17 mouse cellular contexts compared by ENCODE assay signal in the genomic region with DNA sequence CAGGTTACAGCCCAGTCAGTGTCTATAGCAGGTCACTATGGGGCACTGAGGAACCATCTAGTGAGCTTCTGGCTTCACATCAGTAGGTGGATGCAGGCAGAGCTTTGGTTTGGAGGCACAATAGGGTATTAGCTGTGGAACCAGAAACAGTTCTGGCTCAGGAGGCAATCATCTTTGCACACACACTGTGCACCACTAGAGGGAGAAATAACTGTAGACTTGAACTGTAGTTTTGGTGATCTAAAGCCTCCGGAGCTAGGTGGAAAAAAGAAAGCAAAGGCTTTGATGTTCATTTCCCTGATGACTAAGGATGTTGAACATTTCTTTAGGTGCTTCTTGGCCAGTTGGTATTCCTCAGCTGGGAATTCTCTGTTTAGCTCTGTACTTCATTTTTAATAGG.
A peak's percentile ranks its signal among the peaks of the same experiment; 100 is the strongest.
DNase-seq lines count a peak whose midpoint lies in the region; ATAC-seq and TF ChIP-seq lines count a peak whose summit lies in the region.
"Had no signal": no experiment of that assay in that cellular context is flagged by ENCODE, and none has a peak within 500 bp of the region (broad histone marks: within the 10 kb centered on the region; RNA-seq: fewer than 3 reads in every experiment).

No protein-coding gene starts in this region.

- H3K27me3 ChIP-seq in midbrain, postnatal 0 days (ENCODE audit: insufficient read depth, low read length): no peaks in the 10 kb centered on the region
- no peaks in the 10 kb centered on the region for H3K27me3 ChIP-seq in midbrain, embryonic 14.5 days (ENCODE audit: control insufficient read depth, insufficient read depth, low read length)
- no peaks in the 10 kb centered on the region for H3K27me3 ChIP-seq in G1E (ENCODE audit: insufficient read depth, low read length)
- no peaks in the 10 kb centered on the region for H3K27me3 ChIP-seq in hindbrain, embryonic 13.5 days
- H3K27me3 ChIP-seq: forebrain, embryonic 15.5 days; limb, embryonic 15.5 days; midbrain, embryonic 15.5 days; neural tube, embryonic 13.5 days had no signal

- DNase-seq in midbrain, postnatal 0 days (ENCODE audit: low spot score): no peak
- DNase-seq in midbrain, embryonic 14.5 days: no peak
- DNase-seq in G1E (ENCODE audit: low spot score): no peak
- DNase-seq in induced T-regulatory cell, adult 2 months (ENCODE audit: low read depth): peak; percentile 73
- no peak for DNase-seq in ovary, postnatal 10 days (ENCODE audit: low spot score)
- DNase-seq in cerebellum, postnatal 4 days (ENCODE audit: low spot score in 2 of 2): no peak
- DNase-seq: cerebellum, postnatal 25 days; gastrocnemius, postnatal 14 days; kidney, postnatal 25 days; lung, postnatal 14 days; right cerebral cortex, adult 18-20 months had no signal

- no peaks in the 10 kb centered on the region for H3K36me3 ChIP-seq in midbrain, postnatal 0 days (ENCODE audit: insufficient read depth, low read length)
- no peaks in the 10 kb centered on the region for H3K36me3 ChIP-seq in midbrain, embryonic 14.5 days (ENCODE audit: control insufficient read depth, insufficient read depth, low read length)
- H3K36me3 ChIP-seq in G1E (replicated peaks): no peaks in the 10 kb centered on the region
- no peaks in the 10 kb centered on the region for H3K36me3 ChIP-seq in hindbrain, embryonic 13.5 days
- H3K36me3 ChIP-seq: forebrain, embryonic 15.5 days; limb, embryonic 15.5 days; midbrain, embryonic 15.5 days; neural tube, embryonic 13.5 days had no signal

- no peak overlapping the region for H3K4me2 ChIP-seq in midbrain, postnatal 0 days (ENCODE audit: low read depth, low read length, poor library complexity, severe bottlenecking)
- no peak overlapping the region for H3K4me2 ChIP-seq in midbrain, embryonic 14.5 days (ENCODE audit: low read length)
- H3K4me2 ChIP-seq in hindbrain, embryonic 13.5 days: no peak overlapping the region
- H3K4me2 ChIP-seq: forebrain, embryonic 15.5 days; limb, embryonic 15.5 days; midbrain, embryonic 15.5 days; neural tube, embryonic 13.5 days had no signal

- H3K9me3 ChIP-seq in midbrain, postnatal 0 days (ENCODE audit: low read length): no peaks in the 10 kb centered on the region
- no peaks in the 10 kb centered on the region for H3K9me3 ChIP-seq in midbrain, embryonic 14.5 days (ENCODE audit: control insufficient read depth, low read length)
- H3K9me3 ChIP-seq in G1E (replicated peaks): no peaks in the 10 kb centered on the region
- no peaks in the 10 kb centered on the region for H3K9me3 ChIP-seq in hindbrain, embryonic 13.5 days
- H3K9me3 ChIP-seq: forebrain, embryonic 15.5 days; limb, embryonic 15.5 days; midbrain, embryonic 15.5 days; neural tube, embryonic 13.5 days had no signal

- H3K4me1 ChIP-seq in midbrain, postnatal 0 days (ENCODE audit: insufficient read depth, low read length): no peaks in the 10 kb centered on the region
- H3K4me1 ChIP-seq in midbrain, embryonic 14.5 days (ENCODE audit: control insufficient read depth, insufficient read depth, low read length): no peaks in the 10 kb centered on the region
- peaks cover 55% of the 10 kb centered on the region for H3K4me1 ChIP-seq in G1E (ENCODE audit: insufficient read depth, low read depth, low read length)
- no peaks in the 10 kb centered on the region for H3K4me1 ChIP-seq in hindbrain, embryonic 13.5 days (replicated peaks)
- H3K4me1 ChIP-seq: forebrain, embryonic 15.5 days; limb, embryonic 15.5 days; midbrain, embryonic 15.5 days; neural tube, embryonic 13.5 days had no signal

- peak; percentile 15 for TF ChIP-seq CTCF in midbrain, postnatal 0 days (IDR thresholded peaks at IDR 0.05)
- peak; percentile 35; the same call in 1 of the 2 replicates for TF ChIP-seq CTCF in G1E (IDR thresholded peaks at IDR 0.05; ENCODE audit: low read depth, low read length)

- ATAC-seq in midbrain, postnatal 0 days (ENCODE audit: low FRiP score): no peak
- no peak for ATAC-seq in midbrain, embryonic 14.5 days (ENCODE audit: low FRiP score, low TSS enrichment)
- ATAC-seq in G1E (ENCODE audit: extremely low read depth, insufficient number of reproducible peaks, low FRiP score, poor library complexity, severe bottlenecking): no peak
- ATAC-seq in hindbrain, embryonic 13.5 days (ENCODE audit: low FRiP score): no peak
- ATAC-seq: forebrain, embryonic 15.5 days; hindbrain, embryonic 16.5 days; midbrain, embryonic 15.5 days had no signal

- H3K27ac ChIP-seq in midbrain, postnatal 0 days (ENCODE audit: low read depth, low read length): no peak overlapping the region
- no peak overlapping the region for H3K27ac ChIP-seq in midbrain, embryonic 14.5 days (replicated peaks; ENCODE audit: low read depth, low read length)
- no peak overlapping the region for H3K27ac ChIP-seq in hindbrain, embryonic 13.5 days
- H3K27ac ChIP-seq: forebrain, embryonic 15.5 days; limb, embryonic 15.5 days; midbrain, embryonic 15.5 days; neural tube, embryonic 13.5 days had no signal

- H3K9ac ChIP-seq in midbrain, postnatal 0 days (replicated peaks; ENCODE audit: low read length, poor library complexity, severe bottlenecking): no peak overlapping the region
- H3K9ac ChIP-seq in midbrain, embryonic 14.5 days (replicated peaks; ENCODE audit: low read length): no peak overlapping the region
- no peak overlapping the region for H3K9ac ChIP-seq in hindbrain, embryonic 13.5 days
- H3K9ac ChIP-seq: forebrain, embryonic 15.5 days; limb, embryonic 15.5 days; midbrain, embryonic 15.5 days; neural tube, embryonic 13.5 days had no signal

- H3K4me3 ChIP-seq in midbrain, postnatal 0 days (ENCODE audit: low read depth, low read length): no peak overlapping the region
- no peak overlapping the region for H3K4me3 ChIP-seq in midbrain, embryonic 14.5 days (replicated peaks; ENCODE audit: low read depth, low read length)
- no peak overlapping the region for H3K4me3 ChIP-seq in G1E (ENCODE audit: low read depth, low read length)
- H3K4me3 ChIP-seq in hindbrain, embryonic 13.5 days: no peak overlapping the region
- H3K4me3 ChIP-seq: forebrain, embryonic 15.5 days; limb, embryonic 15.5 days; midbrain, embryonic 15.5 days; neural tube, embryonic 13.5 days had no signal

- 73% methylated on average over 1 of the region's 1 CpGs for WGBS in midbrain, postnatal 0 days
- WGBS in midbrain, embryonic 14.5 days: 79% methylated on average over 1 of the region's 1 CpGs
- WGBS in hindbrain, embryonic 13.5 days: 70% methylated on average over 1 of the region's 1 CpGs
